Mouse (Mus musculus) cerebellum, adult 2 months (tissue): ENCODE data around the gene Car6.

Experiments used
- CTCF ChIP-seq: fragments of 200-500 bp; IDR thresholded peaks from 2 replicates; pipeline ENCODE4 v1.5.1; 2011; ENCODE audit warnings: low read depth, mild to moderate bottlenecking, control low read depth, low read length, moderate library complexity, borderline replicate concordance; ENCODE audit not compliant: insufficient read depth
- POLR2A ChIP-seq: fragments of 200-500 bp; IDR thresholded peaks from 2 replicates; pipeline ENCODE4 v1.6.1; 2011; ENCODE audit warnings: low read length, control low read depth, borderline replicate concordance; ENCODE audit not compliant: insufficient read depth

DNA sequence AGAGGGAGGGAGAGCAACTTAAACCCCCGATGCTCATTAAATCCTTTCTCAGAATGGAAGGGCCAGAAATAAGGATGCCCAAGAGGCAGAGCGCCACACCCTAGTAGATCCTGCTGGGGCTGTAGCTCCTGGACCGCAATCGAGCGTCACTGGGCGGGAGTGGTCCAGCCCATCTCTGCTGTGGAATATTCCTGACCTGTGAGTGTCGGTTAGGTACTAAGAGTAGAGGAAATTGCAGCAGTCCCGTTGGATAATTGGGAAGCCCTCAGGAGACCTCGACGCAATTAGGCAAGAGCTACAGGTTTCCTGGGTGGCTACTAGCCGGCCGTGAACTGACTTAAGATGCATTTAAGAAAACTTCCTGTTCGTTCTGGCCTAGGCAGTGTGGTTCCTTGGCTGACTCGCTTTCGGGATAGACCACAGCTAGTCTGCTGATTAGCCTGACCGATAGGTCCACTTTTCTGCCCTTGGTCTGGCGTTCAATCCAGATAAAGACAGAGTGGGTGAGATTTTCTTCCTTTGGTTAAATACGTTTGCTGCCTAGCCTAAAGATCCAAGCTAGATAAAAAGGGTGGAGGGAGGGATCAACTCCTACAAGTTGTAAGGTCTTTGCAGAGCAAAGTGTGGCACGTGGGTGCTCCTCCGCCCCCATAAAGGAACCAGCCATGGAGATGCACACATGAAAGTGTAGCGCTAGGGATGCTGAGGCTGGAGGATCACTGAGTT, 36.7 kb upstream of the Car6 start:
- TF ChIP-seq CTCF (no peak), POLR2A (no peak)
